Mouse (Mus musculus) midbrain, embryonic 16.5 days (tissue): ENCODE measurements around the gene Uchl3. TPM values are rescaled to one million over a fixed set of nuclear protein-coding genes. Genes with fewer than 3 reads are reported as not detected.

Experiments used
- ATAC-seq: fragments of 200-750 bp; cut with Nextera tagmentation; 2 replicates; pipeline ENCODE4 v1.8.0; 2017; ENCODE audit warnings: moderate TSS enrichment
- H3K27ac ChIP-seq: fragments of 300-500 bp; sonication (generic); 2 replicates; pipeline ENCODE4 v1.5.1; 2014; ENCODE audit warnings: mild to moderate bottlenecking, low read length, mixed read lengths
- H3K27me3 ChIP-seq: fragments of 300-500 bp; sonication (generic); 2 replicates; pipeline ENCODE4 v1.6.1; 2014; ENCODE audit warnings: low read depth, low read length, mixed read lengths; ENCODE audit not compliant: control insufficient read depth, insufficient read depth
- H3K36me3 ChIP-seq: fragments of 300-500 bp; sonication (generic); 2 replicates; pipeline ENCODE4 v1.6.1; 2014; ENCODE audit warnings: mild to moderate bottlenecking, low read length, moderate library complexity, mixed read lengths; ENCODE audit not compliant: control insufficient read depth, insufficient read depth
- H3K4me1 ChIP-seq: fragments of 300-500 bp; sonication (generic); 2 replicates; pipeline ENCODE4 v1.6.1; 2014; ENCODE audit warnings: mild to moderate bottlenecking, low read length, mixed read lengths; ENCODE audit not compliant: control insufficient read depth, insufficient read depth
- H3K4me2 ChIP-seq: fragments of 300-500 bp; sonication (generic); 2 replicates; pipeline ENCODE4 v1.6.1; 2014; ENCODE audit warnings: mild to moderate bottlenecking, low read length, mixed read lengths
- H3K4me3 ChIP-seq: fragments of 300-500 bp; sonication (generic); 2 replicates; pipeline ENCODE4 v1.5.1; 2014; ENCODE audit warnings: low read depth, mild to moderate bottlenecking, low read length, moderate library complexity, mixed read lengths
- H3K9ac ChIP-seq: fragments of 300-500 bp; sonication (generic); 2 replicates; pipeline ENCODE4 v1.6.1; 2014; ENCODE audit warnings: low read depth, low read length, mixed read lengths
- H3K9me3 ChIP-seq: fragments of 300-500 bp; sonication (generic); replicated peaks from 2 replicates; pipeline ENCODE4 v1.6.1; 2014; ENCODE audit warnings: mild to moderate bottlenecking, low read length, mixed read lengths; ENCODE audit not compliant: control insufficient read depth, poor library complexity, severe bottlenecking
- whole genome bisulfite sequencing: fragments of 180-500 bp; shearing (Covaris S2); extraction: QIAGEN DNeasy Blood & Tissue Kit; methylation state at CpG from one replicate; pipeline ENCODE4 v1.1.7; 2014; 5-methylcytosine and 5-hydroxymethylcytosine counted together
- polyA plus RNA-seq: library from polyadenylated mRNA; unstranded; fragments of >200 nt; fragmentation: Nextera tagmentation; extraction: Ambion mirVana; gene quantifications from 2 replicates; pipeline ENCODE4 v1.2.1, GENCODE M21; 2015

The Uchl3 gene
- polyA plus RNA-seq, 1 experiment from 2014 or later, result 280 TPM

- Histone ChIP-seq H3K9ac (no peak overlapping the region), H3K9me3 (no peaks in the 10 kb centered on the region), H3K4me2 (no peak overlapping the region), H3K4me1 (no peaks in the 10 kb centered on the region; the same call in 1 of the 2 replicates), H3K4me3 (no peak overlapping the region), H3K27me3 (no peaks in the 10 kb centered on the region), H3K36me3 (0 out of 2 replicates have a peak, but pooled peaks cover 4% of the 10 kb centered on the region), H3K27ac (no peak overlapping the region)
- 84% methylated on average over 3 of the region's 3 CpGs for WGBS
- ATAC-seq, result no peak
These were observed 8.1 kb downstream of the Uchl3 start for GRCm38 (mm10) chr14:101661654-101662412.

- no peaks in the 10 kb centered on the region for H3K9me3 ChIP-seq
- H3K4me3 ChIP-seq, result no peak overlapping the region
- H3K9ac ChIP-seq, result no peak overlapping the region
- no peak for ATAC-seq
- H3K4me1 ChIP-seq, result no peaks in the 10 kb centered on the region; the same call in 1 of the 2 replicates
- H3K27me3 ChIP-seq, result no peaks in the 10 kb centered on the region
- 83% methylated on average over 3 of the region's 3 CpGs for WGBS
- H3K36me3 ChIP-seq, result peaks cover 11% of the 10 kb centered on the region
- no peak overlapping the region for H3K4me2 ChIP-seq
- no peak overlapping the region for H3K27ac ChIP-seq
These were observed 10.5 kb downstream of the Uchl3 start for GRCm38 (mm10) chr14:101664274-101664673.

GRCm38 (mm10) chr14:101666056-101666455, 12.3 kb downstream of the Uchl3 start:
- peaks cover 10% of the 10 kb centered on the region for H3K36me3 ChIP-seq
- H3K9me3 ChIP-seq, result no peaks in the 10 kb centered on the region
- no peak overlapping the region for H3K4me2 ChIP-seq
- no peak overlapping the region for H3K9ac ChIP-seq
- no peaks in the 10 kb centered on the region; the same call in 1 of the 2 replicates for H3K4me1 ChIP-seq
- no peaks in the 10 kb centered on the region for H3K27me3 ChIP-seq
- 94% methylated on average over 7 of the region's 7 CpGs for WGBS
- ATAC-seq, result no peak
- no peak overlapping the region for H3K27ac ChIP-seq
- no peak overlapping the region for H3K4me3 ChIP-seq

- Histone ChIP-seq H3K9ac (no peak overlapping the region), H3K4me1 (no peaks in the 10 kb centered on the region; the same call in 1 of the 2 replicates), H3K9me3 (no peaks in the 10 kb centered on the region), H3K27me3 (no peaks in the 10 kb centered on the region), H3K4me3 (no peak overlapping the region), H3K36me3 (peaks cover 10% of the 10 kb centered on the region), H3K4me2 (no peak overlapping the region), H3K27ac (no peak overlapping the region)
- WGBS, result 82% methylated on average over 5 of the region's 5 CpGs
- no peak for ATAC-seq
These were observed 12.8 kb downstream of the Uchl3 start for GRCm38 (mm10) chr14:101666536-101666935.

- Histone ChIP-seq H3K9me3 (no peaks in the 10 kb centered on the region), H3K4me1 (no peaks in the 10 kb centered on the region; the same call in 1 of the 2 replicates), H3K27me3 (no peaks in the 10 kb centered on the region), H3K36me3 (peaks cover 10% of the 10 kb centered on the region), H3K4me2 (no peak overlapping the region), H3K9ac (no peak overlapping the region), H3K27ac (no peak overlapping the region), H3K4me3 (no peak overlapping the region)
- no peak for ATAC-seq
- WGBS, result 94% methylated on average over 7 of the region's 7 CpGs
These were observed 14.9 kb downstream of the Uchl3 start for GRCm38 (mm10) chr14:101668626-101669025.

GRCm38 (mm10) chr14:101672226-101672625, 18.5 kb downstream of the Uchl3 start:
- Histone ChIP-seq H3K4me1 (no peaks in the 10 kb centered on the region), H3K4me2 (no peak overlapping the region), H3K27me3 (no peaks in the 10 kb centered on the region), H3K4me3 (no peak overlapping the region), H3K36me3 (peaks cover 21% of the 10 kb centered on the region), H3K27ac (no peak overlapping the region), H3K9me3 (no peaks in the 10 kb centered on the region), H3K9ac (no peak overlapping the region)
- WGBS, result 96% methylated on average over 1 of the region's 1 CpGs
- ATAC-seq, result no peak

GRCm38 (mm10) chr14:101687696-101688095, 33.9 kb downstream of the Uchl3 start:
- H3K27me3 ChIP-seq, result no peaks in the 10 kb centered on the region
- ATAC-seq, result no peak
- no peak overlapping the region for H3K27ac ChIP-seq
- H3K36me3 ChIP-seq, result peaks cover 7% of the 10 kb centered on the region
- no peaks in the 10 kb centered on the region for H3K4me1 ChIP-seq
- no peaks in the 10 kb centered on the region for H3K9me3 ChIP-seq
- WGBS, result 90% methylated on average over 6 of the region's 6 CpGs
- H3K9ac ChIP-seq, result no peak overlapping the region
- no peak overlapping the region for H3K4me3 ChIP-seq
- no peak overlapping the region for H3K4me2 ChIP-seq

GRCm38 (mm10) chr14:101688406-101688805, 34.6 kb downstream of the Uchl3 start:
- ATAC-seq, result no peak
- 74% methylated on average over 2 of the region's 2 CpGs for WGBS
- Histone ChIP-seq H3K4me1 (no peaks in the 10 kb centered on the region), H3K36me3 (peaks cover 11% of the 10 kb centered on the region), H3K9me3 (no peaks in the 10 kb centered on the region), H3K4me3 (no peak overlapping the region), H3K4me2 (no peak overlapping the region), H3K27me3 (no peaks in the 10 kb centered on the region), H3K9ac (no peak overlapping the region), H3K27ac (no peak overlapping the region)

GRCm38 (mm10) chr14:101704479-101704878, 50.7 kb downstream of the Uchl3 start:
- 81% methylated on average over 4 of the region's 4 CpGs for WGBS

More at GRCm38 (mm10) chr14:101704479-101704878, 50.7 kb downstream of the Uchl3 start:
- H3K9me3 ChIP-seq, result no peaks in the 10 kb centered on the region
- no peak overlapping the region for H3K27ac ChIP-seq
- H3K4me3 ChIP-seq, result no peak overlapping the region
- H3K36me3 ChIP-seq, result no peaks in the 10 kb centered on the region
- no peaks in the 10 kb centered on the region for H3K4me1 ChIP-seq
- H3K27me3 ChIP-seq, result no peaks in the 10 kb centered on the region
- ATAC-seq, result no peak
- H3K9ac ChIP-seq, result no peak overlapping the region
- H3K4me2 ChIP-seq, result no peak overlapping the region
